Mouse (Mus musculus): Measurements from ENCODE around the gene Ghrh. TPM values are rescaled to one million over a fixed set of nuclear protein-coding genes. Genes with fewer than 3 reads are reported as not detected.
A peak's percentile ranks its signal among the peaks of the same experiment; 100 is the strongest.

Gene Ghrh
- polyA plus RNA-seq, 1 experiment from 2014 or later: 0.58 TPM

DNA sequence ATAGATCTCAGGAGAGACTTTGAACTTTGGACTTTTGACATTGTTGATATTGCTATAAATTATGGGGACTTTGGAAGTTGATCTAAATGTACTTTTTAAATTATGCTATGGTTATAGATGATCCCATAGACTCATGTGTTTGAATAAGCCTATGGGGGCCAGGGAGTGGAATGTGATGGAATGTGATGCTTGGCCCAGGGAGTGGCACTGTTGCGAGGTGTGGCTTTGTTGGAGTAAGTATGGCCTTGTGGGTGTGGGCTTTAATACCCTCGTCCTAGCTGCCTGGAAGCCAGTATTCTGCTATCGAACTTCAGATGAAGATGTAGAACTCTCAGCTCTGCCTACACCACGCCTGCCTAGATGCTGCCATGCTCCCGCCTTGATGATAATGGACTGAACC is 12.7 kb upstream of the Ghrh start:
- Histone ChIP-seq H3K4me1 (replicated peaks; ENCODE audit: control insufficient read depth, insufficient read depth, low read length) (no peaks in the 10 kb centered on the region), H3K9me3 (ENCODE audit: control insufficient read depth, low read length) (no peaks in the 10 kb centered on the region), H3K9ac (no peak overlapping the region), H3K36me3 (replicated peaks; ENCODE audit: control insufficient read depth, insufficient read depth) (no peaks in the 10 kb centered on the region), H3K4me2 (replicated peaks) (no peak overlapping the region), H3K27me3 (ENCODE audit: control insufficient read depth, insufficient read depth, low read length) (no peaks in the 10 kb centered on the region), H3K27ac (no peak overlapping the region), H3K4me3 (replicated peaks; ENCODE audit: low read length) (no peak overlapping the region)
- WGBS: 87% methylated on average over 5 of the region's 5 CpGs
- DNase-seq (ENCODE audit: low spot score): no peak
- no peak for ATAC-seq (ENCODE audit: low FRiP score)

DNA sequence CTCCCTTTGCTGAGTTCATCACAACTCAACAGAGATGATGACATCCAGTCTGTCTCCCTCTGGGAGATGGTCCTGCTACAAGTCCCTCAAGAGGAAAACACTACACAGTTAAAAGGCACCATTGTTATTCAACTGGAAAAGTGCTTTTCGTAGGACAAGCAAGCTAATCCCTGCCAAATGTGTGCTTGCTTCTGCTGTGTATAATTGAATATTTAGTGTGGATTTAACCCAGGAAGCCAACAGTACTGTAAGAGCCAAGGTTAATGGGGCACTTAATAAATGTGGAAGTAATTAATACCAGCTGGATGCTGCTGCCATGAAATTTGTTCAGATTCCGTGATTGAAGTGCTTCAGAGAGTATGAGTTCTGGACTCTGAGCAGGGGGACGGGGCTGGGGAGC is 6.8 kb upstream of the Ghrh start:
- Histone ChIP-seq H3K4me1 (replicated peaks; ENCODE audit: control insufficient read depth, insufficient read depth, low read length) (peaks cover 7% of the 10 kb centered on the region), H3K4me2 (replicated peaks) (no peak overlapping the region), H3K27ac (no peak overlapping the region), H3K27me3 (ENCODE audit: control insufficient read depth, insufficient read depth, low read length) (no peaks in the 10 kb centered on the region), H3K9me3 (ENCODE audit: control insufficient read depth, low read length) (no peaks in the 10 kb centered on the region), H3K9ac (no peak overlapping the region), H3K4me3 (replicated peaks; ENCODE audit: low read length) (no peak overlapping the region), H3K36me3 (replicated peaks; ENCODE audit: control insufficient read depth, insufficient read depth) (no peaks in the 10 kb centered on the region)
- WGBS: 51% methylated on average over 3 of the region's 3 CpGs
- no peak for DNase-seq (ENCODE audit: low spot score)
- no peak for ATAC-seq (ENCODE audit: low FRiP score)

DNA sequence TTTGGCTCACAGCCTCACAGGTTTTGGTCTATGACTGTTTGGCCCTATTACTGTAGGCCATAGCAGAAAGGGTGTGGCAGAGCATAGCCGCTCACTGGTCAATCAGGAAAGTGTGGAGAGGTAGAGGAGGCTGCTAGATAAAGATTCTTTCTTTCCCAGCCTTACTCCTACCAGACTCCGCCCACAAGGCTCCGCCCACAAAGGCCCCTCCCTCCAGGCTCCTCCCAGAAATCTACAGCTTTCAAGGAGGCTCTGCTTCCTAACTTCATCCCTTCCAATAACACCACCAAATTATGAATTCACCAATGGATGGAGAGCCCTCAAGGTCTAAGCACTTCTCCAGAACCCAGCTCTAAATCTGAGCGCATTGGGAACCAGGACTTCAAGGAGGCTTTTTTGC is 5.9 kb upstream of the Ghrh start:
- Histone ChIP-seq H3K36me3 (replicated peaks; ENCODE audit: control insufficient read depth, insufficient read depth) (no peaks in the 10 kb centered on the region), H3K9ac (no peak overlapping the region), H3K9me3 (ENCODE audit: control insufficient read depth, low read length) (no peaks in the 10 kb centered on the region), H3K4me1 (replicated peaks; ENCODE audit: control insufficient read depth, insufficient read depth, low read length) (peaks cover 16% of the 10 kb centered on the region), H3K27me3 (ENCODE audit: control insufficient read depth, insufficient read depth, low read length) (no peaks in the 10 kb centered on the region), H3K4me3 (replicated peaks; ENCODE audit: low read length) (no peak overlapping the region), H3K4me2 (replicated peaks) (no peak overlapping the region), H3K27ac (no peak overlapping the region)
- WGBS: 78% methylated on average over 4 of the region's 4 CpGs
- ATAC-seq (ENCODE audit: low FRiP score): no peak
- DNase-seq (ENCODE audit: low spot score): no peak

DNA sequence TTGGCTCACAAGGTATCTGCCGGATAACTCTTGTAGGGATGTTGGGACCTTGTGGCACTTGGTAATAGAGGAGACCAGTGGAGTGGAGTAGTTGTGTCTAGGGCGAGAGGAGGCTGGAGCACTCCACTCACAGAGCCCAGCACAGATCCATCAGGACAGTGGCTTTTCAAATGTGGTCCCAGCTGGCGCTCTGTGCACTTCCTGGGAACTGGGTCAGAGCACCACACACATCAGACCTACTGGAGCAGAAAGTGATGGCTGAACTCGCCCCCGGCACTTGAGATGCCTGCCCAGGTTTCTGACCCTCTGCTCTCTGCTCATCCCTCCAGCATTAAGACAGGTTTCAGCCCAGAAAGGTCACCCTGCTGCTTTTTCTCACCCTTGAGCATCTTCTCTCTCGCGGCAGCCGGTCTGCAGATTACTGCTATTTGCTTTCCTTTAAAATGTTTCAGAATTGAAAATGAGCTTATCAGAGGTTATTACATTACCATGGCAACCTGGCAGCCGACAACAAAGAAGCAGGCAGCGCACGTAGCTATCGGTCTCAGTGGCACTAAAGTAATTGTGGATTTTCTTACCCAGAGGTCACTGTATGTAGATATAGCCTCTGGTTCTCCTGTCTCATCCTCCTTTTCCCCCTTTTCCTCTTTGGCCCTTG is 1.9 kb upstream of the Ghrh start:
- DNase-seq (ENCODE audit: low spot score) (peak; percentile 68), ATAC-seq (ENCODE audit: low FRiP score) (peak; percentile 63)
- Histone ChIP-seq H3K4me2 (replicated peaks) (peak overlapping the region; percentile 42), H3K9ac (peak overlapping the region; percentile 52), H3K27me3 (ENCODE audit: control insufficient read depth, insufficient read depth, low read length) (no peaks in the 10 kb centered on the region), H3K9me3 (ENCODE audit: control insufficient read depth, low read length) (no peaks in the 10 kb centered on the region), H3K27ac (peak overlapping the region; percentile 96), H3K4me1 (replicated peaks; ENCODE audit: control insufficient read depth, insufficient read depth, low read length) (peaks cover 27% of the 10 kb centered on the region), H3K4me3 (replicated peaks; ENCODE audit: low read length) (no peak overlapping the region), H3K36me3 (replicated peaks; ENCODE audit: control insufficient read depth, insufficient read depth) (no peaks in the 10 kb centered on the region)
- WGBS: 23% methylated on average over 12 of the region's 12 CpGs

DNA sequence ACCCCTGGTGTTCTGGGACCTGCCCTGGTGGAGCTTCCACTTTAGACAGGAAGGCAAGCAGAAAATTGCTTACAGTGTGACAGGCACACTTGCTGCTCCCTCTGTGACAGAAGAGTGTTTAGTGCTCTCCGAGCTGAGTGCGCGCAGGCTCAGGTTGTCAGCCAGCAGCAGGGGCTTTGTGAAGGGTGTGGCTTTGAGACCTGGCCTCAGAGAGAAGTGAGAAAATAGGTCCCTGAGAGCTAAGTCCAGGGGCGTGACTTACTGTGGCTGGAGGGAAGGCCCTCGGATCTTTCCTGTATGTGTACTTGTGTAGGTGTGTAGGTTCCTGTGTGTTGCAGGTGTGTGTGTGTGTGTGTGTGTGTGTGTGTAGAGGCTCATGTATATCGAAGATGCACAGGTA is 4.0 kb downstream of the Ghrh start:
- peaks cover 39% of the 10 kb centered on the region for H3K4me1 ChIP-seq (replicated peaks; ENCODE audit: control insufficient read depth, insufficient read depth, low read length)
- no peak for DNase-seq (ENCODE audit: low spot score)

DNA sequence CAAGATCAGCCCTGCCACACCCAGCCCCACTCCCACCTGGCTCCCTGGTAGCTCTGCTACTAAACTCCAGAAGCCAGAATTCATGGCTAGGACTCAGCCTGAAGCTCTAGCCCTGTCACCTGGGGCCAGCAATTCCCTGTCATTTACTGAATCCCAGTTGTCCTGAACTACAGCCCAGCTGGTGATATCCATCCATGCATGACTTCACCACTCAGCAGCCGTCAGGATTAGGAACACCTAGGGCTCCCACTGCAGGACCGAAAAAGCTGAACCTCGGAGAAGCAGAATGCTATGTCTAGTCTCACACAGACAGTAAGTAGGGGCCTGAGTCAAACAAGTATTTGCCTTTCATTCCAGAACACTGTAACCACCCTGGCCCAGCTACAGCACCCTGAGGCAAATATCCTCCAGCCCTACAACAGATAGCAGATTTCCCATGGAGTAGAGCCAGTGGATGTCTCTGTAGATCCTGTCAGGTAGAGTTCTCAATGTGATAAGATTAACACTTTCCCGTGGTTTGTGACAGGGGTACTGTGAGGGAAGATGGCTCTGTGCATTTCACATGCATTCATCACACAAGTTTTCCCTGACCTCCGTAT is 4.9 kb downstream of the Ghrh start:
- peak overlapping the region; percentile 1; the same call in 1 of the 2 replicates for H3K9ac ChIP-seq
- H3K9me3 ChIP-seq (ENCODE audit: control insufficient read depth, low read length): no peaks in the 10 kb centered on the region
- no peaks in the 10 kb centered on the region for H3K36me3 ChIP-seq (replicated peaks; ENCODE audit: control insufficient read depth, insufficient read depth)
- WGBS: 25% methylated on average over 5 of the region's 5 CpGs
- no peak for ATAC-seq (ENCODE audit: low FRiP score)
- no peak overlapping the region for H3K4me2 ChIP-seq (replicated peaks)
- H3K4me3 ChIP-seq (replicated peaks; ENCODE audit: low read length): no peak overlapping the region
- no peaks in the 10 kb centered on the region for H3K27me3 ChIP-seq (ENCODE audit: control insufficient read depth, insufficient read depth, low read length)
- peaks cover 31% of the 10 kb centered on the region for H3K4me1 ChIP-seq (replicated peaks; ENCODE audit: control insufficient read depth, insufficient read depth, low read length)
- no peak for DNase-seq (ENCODE audit: low spot score)
- H3K27ac ChIP-seq: peak overlapping the region; percentile 89

More for the DNA sequence above, 4.0 kb downstream of the Ghrh start:
- H3K4me2 ChIP-seq (replicated peaks): no peak overlapping the region
- no peak overlapping the region for H3K9ac ChIP-seq
- H3K36me3 ChIP-seq (replicated peaks; ENCODE audit: control insufficient read depth, insufficient read depth): no peaks in the 10 kb centered on the region
- H3K27ac ChIP-seq: peak overlapping the region; percentile 89
- 59% methylated on average over 6 of the region's 6 CpGs for whole genome bisulfite sequencing
- no peak for ATAC-seq (ENCODE audit: low FRiP score)
- H3K27me3 ChIP-seq (ENCODE audit: control insufficient read depth, insufficient read depth, low read length): no peaks in the 10 kb centered on the region
- H3K4me3 ChIP-seq (replicated peaks; ENCODE audit: low read length): no peak overlapping the region
- H3K9me3 ChIP-seq (ENCODE audit: control insufficient read depth, low read length): no peaks in the 10 kb centered on the region

DNA sequence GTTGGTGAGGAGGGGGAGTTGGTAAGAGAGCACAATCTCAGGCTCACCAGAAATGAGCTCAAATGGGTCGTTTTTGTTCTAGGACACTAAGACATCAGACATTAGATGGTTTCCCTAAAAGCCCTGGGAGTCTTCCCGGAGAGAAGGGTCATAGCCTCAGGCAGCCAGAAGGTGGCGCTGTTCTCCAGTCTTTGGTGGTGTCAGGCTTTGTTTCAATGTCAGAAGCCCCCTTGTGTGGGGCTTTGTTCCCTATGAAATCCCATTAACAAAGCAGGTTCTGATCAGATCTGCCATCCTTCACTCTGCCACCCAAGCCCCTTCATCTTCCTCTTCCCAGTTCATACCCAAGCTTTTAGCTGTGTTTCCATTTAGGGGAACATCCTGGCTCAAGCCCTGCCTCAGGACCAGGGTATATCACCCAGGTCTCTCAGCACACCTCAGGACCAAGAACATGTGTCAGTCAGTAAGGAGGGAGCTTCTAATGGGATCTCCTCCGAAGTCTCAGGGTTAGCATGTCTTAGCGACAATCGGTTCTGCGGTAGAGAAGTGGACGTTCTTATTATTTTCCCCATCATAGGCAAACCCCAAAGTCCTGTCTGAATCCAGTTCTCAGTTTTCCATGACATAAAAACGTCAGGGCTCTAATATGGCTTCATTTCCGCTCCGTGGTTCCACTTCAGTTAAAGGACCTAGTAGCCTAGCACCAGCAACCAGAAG is 5.6 kb downstream of the Ghrh start:
- Histone ChIP-seq H3K4me2 (replicated peaks) (no peak overlapping the region), H3K27me3 (ENCODE audit: control insufficient read depth, insufficient read depth, low read length) (no peaks in the 10 kb centered on the region), H3K4me3 (replicated peaks; ENCODE audit: low read length) (no peak overlapping the region), H3K9me3 (ENCODE audit: control insufficient read depth, low read length) (no peaks in the 10 kb centered on the region), H3K36me3 (replicated peaks; ENCODE audit: control insufficient read depth, insufficient read depth) (no peaks in the 10 kb centered on the region), H3K9ac (peak overlapping the region; percentile 46), H3K27ac (peak overlapping the region; percentile 89), H3K4me1 (replicated peaks; ENCODE audit: control insufficient read depth, insufficient read depth, low read length) (peaks cover 27% of the 10 kb centered on the region)
- 37% methylated on average over 11 of the region's 11 CpGs for WGBS
- ATAC-seq (ENCODE audit: low FRiP score) (peak; percentile 43), DNase-seq (ENCODE audit: low spot score) (peak; percentile 95)

DNA sequence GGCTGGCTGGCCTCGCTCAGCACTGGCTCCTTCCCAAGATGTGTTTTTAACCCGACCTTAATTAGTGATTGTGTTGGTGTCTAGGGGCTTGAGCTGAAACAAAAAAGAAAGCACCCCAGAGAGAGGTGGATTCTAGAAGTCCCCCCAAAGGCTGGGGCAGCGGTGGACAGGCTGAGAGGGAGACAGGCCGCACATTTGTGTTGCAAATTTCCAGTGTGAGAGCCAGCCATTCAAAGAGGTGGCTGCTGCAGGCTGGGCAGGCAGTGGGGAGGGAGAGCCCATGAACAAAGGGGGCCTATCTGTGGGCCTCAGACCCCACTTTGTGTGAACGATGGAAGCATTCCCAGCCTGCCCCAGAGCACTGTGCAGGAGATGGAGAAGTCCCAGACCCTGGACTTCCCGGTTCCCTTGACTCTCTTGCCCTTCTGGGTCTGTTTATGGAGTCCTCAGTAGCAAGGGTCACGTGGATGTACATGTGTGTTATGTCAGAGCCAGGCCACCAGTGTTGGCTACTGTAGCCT is 7.0 kb downstream of the Ghrh start:
- Histone ChIP-seq H3K27ac (peak overlapping the region; percentile 89), H3K9me3 (ENCODE audit: control insufficient read depth, low read length) (no peaks in the 10 kb centered on the region), H3K36me3 (replicated peaks; ENCODE audit: control insufficient read depth, insufficient read depth) (no peaks in the 10 kb centered on the region), H3K27me3 (ENCODE audit: control insufficient read depth, insufficient read depth, low read length) (no peaks in the 10 kb centered on the region), H3K4me2 (replicated peaks) (no peak overlapping the region), H3K4me3 (replicated peaks; ENCODE audit: low read length) (no peak overlapping the region), H3K9ac (no peak overlapping the region), H3K4me1 (replicated peaks; ENCODE audit: control insufficient read depth, insufficient read depth, low read length) (peaks cover 27% of the 10 kb centered on the region)
- 7% methylated on average over 7 of the region's 7 CpGs for WGBS
- ATAC-seq (ENCODE audit: low FRiP score) (peak; percentile 77), DNase-seq (ENCODE audit: low spot score) (peak; percentile 66)

DNA sequence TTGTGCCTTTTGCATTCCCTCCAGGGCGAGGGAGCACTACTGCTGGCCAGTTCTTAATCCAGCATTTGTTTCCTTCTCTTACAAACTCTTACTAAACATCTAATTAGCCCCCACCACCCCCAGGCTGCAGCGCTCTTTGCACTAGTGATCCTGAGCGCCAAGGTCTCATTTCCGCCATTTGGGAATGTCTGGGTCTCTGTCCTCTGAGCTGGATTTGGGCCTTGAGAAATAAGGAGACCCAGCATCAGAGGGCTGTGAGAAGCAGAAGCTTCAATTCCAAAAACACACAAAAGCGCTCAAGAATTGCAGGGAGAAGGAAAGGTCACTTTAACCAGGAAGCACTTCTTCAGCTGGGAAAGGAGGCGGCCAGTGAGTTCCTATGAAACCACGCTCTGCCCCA is 7.8 kb downstream of the Ghrh start:
- no peaks in the 10 kb centered on the region for H3K27me3 ChIP-seq (ENCODE audit: control insufficient read depth, insufficient read depth, low read length)
- peaks cover 27% of the 10 kb centered on the region for H3K4me1 ChIP-seq (replicated peaks; ENCODE audit: control insufficient read depth, insufficient read depth, low read length)
- H3K36me3 ChIP-seq (replicated peaks; ENCODE audit: control insufficient read depth, insufficient read depth): no peaks in the 10 kb centered on the region
- no peak overlapping the region for H3K4me2 ChIP-seq (replicated peaks)
- no peaks in the 10 kb centered on the region for H3K9me3 ChIP-seq (ENCODE audit: control insufficient read depth, low read length)
- no peak for DNase-seq (ENCODE audit: low spot score)
- no peak for ATAC-seq (ENCODE audit: low FRiP score)
- no peak overlapping the region for H3K9ac ChIP-seq
- H3K4me3 ChIP-seq (replicated peaks; ENCODE audit: low read length): no peak overlapping the region
- WGBS: 66% methylated on average over 7 of the region's 7 CpGs
- peak overlapping the region; percentile 89 for H3K27ac ChIP-seq
